Mouse (Mus musculus): ENCODE results near the gene Gm20532. TPM values are rescaled to one million over a fixed set of nuclear protein-coding genes. Genes with fewer than 3 reads are reported as not detected.

Gene Gm20532
- polyA plus RNA-seq, 1 experiment = not detected

GRCm38 (mm10) chr2:26575378-26575777, 11.1 kb upstream of the Gm20532 start:
- Histone ChIP-seq H3K4me1 (ENCODE audit: control insufficient read depth, insufficient read depth, low read length) (no peaks in the 10 kb centered on the region; the same call in 1 of the 2 replicates), H3K4me3 (replicated peaks; ENCODE audit: control insufficient read depth, low read depth, low read length) (no peak overlapping the region), H3K27ac (ENCODE audit: control insufficient read depth, insufficient read depth, low read depth, low read length, poor library complexity) (no peak overlapping the region)
- WGBS = 73% methylated on average over 1 of the region's 1 CpGs
- TF ChIP-seq POLR2A (IDR thresholded peaks at IDR 0.05; ENCODE audit: borderline replicate concordance, control insufficient read depth, low read depth, low read length) (no peak), CTCF (IDR thresholded peaks at IDR 0.05; ENCODE audit: control insufficient read depth, insufficient read depth, low read length) (no peak)

- no peak overlapping the region for H3K27ac ChIP-seq (ENCODE audit: control insufficient read depth, insufficient read depth, low read depth, low read length, poor library complexity)
- 57% methylated on average over 4 of the region's 4 CpGs for WGBS
- TF ChIP-seq POLR2A (IDR thresholded peaks at IDR 0.05; ENCODE audit: borderline replicate concordance, control insufficient read depth, low read depth, low read length) (no peak), CTCF (IDR thresholded peaks at IDR 0.05; ENCODE audit: control insufficient read depth, insufficient read depth, low read length) (no peak)
- H3K4me3 ChIP-seq (replicated peaks; ENCODE audit: control insufficient read depth, low read depth, low read length) = no peak overlapping the region
- no peaks in the 10 kb centered on the region; the same call in 1 of the 2 replicates for H3K4me1 ChIP-seq (ENCODE audit: control insufficient read depth, insufficient read depth, low read length)
These were observed 10.6 kb upstream of the Gm20532 start for GRCm38 (mm10) chr2:26575865-26576264.

DNA sequence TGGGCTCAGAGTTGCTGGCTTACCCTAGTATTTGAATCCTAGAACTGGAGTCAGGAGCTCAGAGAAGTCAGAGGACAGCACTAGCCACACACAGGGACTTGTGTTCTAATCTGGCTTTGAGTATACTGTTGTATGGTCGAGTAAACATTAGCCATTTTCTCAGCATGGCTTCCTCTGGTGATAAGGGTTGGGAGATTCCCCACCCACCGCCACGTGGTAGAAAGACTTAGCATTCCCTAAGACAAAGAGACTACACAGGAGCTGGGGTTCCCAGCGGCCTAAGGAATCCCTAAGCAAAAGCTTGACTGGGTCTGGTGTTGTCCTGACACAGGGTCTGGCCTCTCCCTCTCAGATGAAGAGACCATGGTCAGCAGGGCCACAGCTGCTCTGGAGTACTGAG, 10.0 kb upstream of the Gm20532 start:
- 58% methylated on average over 4 of the region's 4 CpGs for WGBS
- H3K4me3 ChIP-seq (replicated peaks; ENCODE audit: control insufficient read depth, low read depth, low read length) = no peak overlapping the region

GRCm38 (mm10) chr2:26578369-26578768, 8.1 kb upstream of the Gm20532 start:
- H3K4me3 ChIP-seq (replicated peaks; ENCODE audit: control insufficient read depth, low read depth, low read length) = no peak overlapping the region
- WGBS = 3% methylated on average over 6 of the region's 6 CpGs
- no peaks in the 10 kb centered on the region; the same call in 1 of the 2 replicates for H3K4me1 ChIP-seq (ENCODE audit: control insufficient read depth, insufficient read depth, low read length)
- H3K27ac ChIP-seq (ENCODE audit: control insufficient read depth, insufficient read depth, low read depth, low read length, poor library complexity) = 0 out of 2 replicates have a peak overlapping the region, but pooled peaks have one; percentile 28
- TF ChIP-seq CTCF (IDR thresholded peaks at IDR 0.05; ENCODE audit: control insufficient read depth, insufficient read depth, low read length) = no peak
- no peak for TF ChIP-seq POLR2A (IDR thresholded peaks at IDR 0.05; ENCODE audit: borderline replicate concordance, control insufficient read depth, low read depth, low read length)

More for the DNA sequence above, 10.0 kb upstream of the Gm20532 start:
- TF ChIP-seq POLR2A (IDR thresholded peaks at IDR 0.05; ENCODE audit: borderline replicate concordance, control insufficient read depth, low read depth, low read length) = no peak
- no peak for TF ChIP-seq CTCF (IDR thresholded peaks at IDR 0.05; ENCODE audit: control insufficient read depth, insufficient read depth, low read length)
- no peaks in the 10 kb centered on the region; the same call in 1 of the 2 replicates for H3K4me1 ChIP-seq (ENCODE audit: control insufficient read depth, insufficient read depth, low read length)
- H3K27ac ChIP-seq (ENCODE audit: control insufficient read depth, insufficient read depth, low read depth, low read length, poor library complexity) = no peak overlapping the region

GRCm38 (mm10) chr2:26579714-26580113, 6.7 kb upstream of the Gm20532 start, which contains the start of gene Egfl7:
Gene Egfl7 (plus strand): TSS chr2:26580014.
- Histone ChIP-seq H3K27ac (ENCODE audit: control insufficient read depth, insufficient read depth, low read depth, low read length, poor library complexity) (no peak within 1 kb of the TSS), H3K4me3 (replicated peaks; ENCODE audit: control insufficient read depth, low read depth, low read length) (no peak within 1 kb of the TSS), H3K4me1 (ENCODE audit: control insufficient read depth, insufficient read depth, low read length) (no peaks in the 10 kb centered on the region)
- TF ChIP-seq POLR2A (IDR thresholded peaks at IDR 0.05; ENCODE audit: borderline replicate concordance, control insufficient read depth, low read depth, low read length) (no peak), CTCF (IDR thresholded peaks at IDR 0.05; ENCODE audit: control insufficient read depth, insufficient read depth, low read length) (no peak)
- 100% methylated on average over 1 of the region's 1 CpGs for WGBS

GRCm38 (mm10) chr2:26580751-26581150, 5.7 kb upstream of the Gm20532 start:
- Histone ChIP-seq H3K4me3 (replicated peaks; ENCODE audit: control insufficient read depth, low read depth, low read length) (no peak overlapping the region), H3K4me1 (ENCODE audit: control insufficient read depth, insufficient read depth, low read length) (no peaks in the 10 kb centered on the region), H3K27ac (ENCODE audit: control insufficient read depth, insufficient read depth, low read depth, low read length, poor library complexity) (no peak overlapping the region)
- TF ChIP-seq CTCF (IDR thresholded peaks at IDR 0.05; ENCODE audit: control insufficient read depth, insufficient read depth, low read length) (no peak), POLR2A (IDR thresholded peaks at IDR 0.05; ENCODE audit: borderline replicate concordance, control insufficient read depth, low read depth, low read length) (no peak)
- 30% methylated on average over 5 of the region's 5 CpGs for WGBS

DNA sequence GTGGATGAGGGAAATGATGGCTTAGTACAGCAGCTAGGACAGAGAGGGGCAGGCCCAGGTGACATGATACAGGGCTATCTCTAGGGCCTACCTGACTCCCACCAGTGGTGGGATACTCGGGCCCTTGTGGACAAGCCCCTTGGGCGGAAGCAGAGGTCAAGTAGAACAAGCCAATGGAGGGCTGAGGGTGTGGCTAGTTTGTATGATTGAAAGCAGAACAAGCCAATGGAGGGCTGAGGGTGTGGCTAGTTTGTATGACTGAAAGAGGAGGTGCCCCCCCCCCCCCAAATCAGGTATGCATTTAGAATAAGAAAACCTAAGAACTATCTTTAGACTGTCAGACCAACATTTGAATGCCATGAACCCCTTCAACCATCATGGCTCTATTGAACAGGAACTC, 4.2 kb upstream of the Gm20532 start:
- H3K4me3 ChIP-seq (replicated peaks; ENCODE audit: control insufficient read depth, low read depth, low read length) = no peak overlapping the region
- no peak overlapping the region for H3K27ac ChIP-seq (ENCODE audit: control insufficient read depth, insufficient read depth, low read depth, low read length, poor library complexity)
- 52% methylated on average over 2 of the region's 2 CpGs for WGBS
- TF ChIP-seq POLR2A (IDR thresholded peaks at IDR 0.05; ENCODE audit: borderline replicate concordance, control insufficient read depth, low read depth, low read length) = no peak
- no peak for TF ChIP-seq CTCF (IDR thresholded peaks at IDR 0.05; ENCODE audit: control insufficient read depth, insufficient read depth, low read length)
- H3K4me1 ChIP-seq (ENCODE audit: control insufficient read depth, insufficient read depth, low read length) = 0 out of 2 replicates have a peak, but pooled peaks cover 2% of the 10 kb centered on the region

DNA sequence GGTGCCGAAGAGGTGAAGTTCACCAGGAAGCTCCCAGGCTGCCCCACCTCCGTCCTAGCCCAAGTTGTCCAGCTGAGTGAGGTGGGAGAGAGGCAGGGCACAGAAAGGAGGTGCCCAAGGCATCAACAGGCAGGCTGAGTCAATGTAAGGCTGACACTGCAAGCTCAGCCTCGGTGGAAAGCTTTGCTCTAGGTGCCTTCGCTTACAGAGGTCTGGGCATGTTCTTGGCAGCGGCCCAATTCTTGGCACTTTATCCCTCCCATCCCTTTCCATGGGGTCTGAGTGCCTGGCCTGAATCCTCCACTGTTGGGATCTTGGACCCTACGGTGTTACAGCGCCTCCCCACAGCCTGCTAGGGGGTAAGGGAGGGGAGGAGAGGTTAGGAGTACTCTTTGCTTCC, 3.7 kb upstream of the Gm20532 start:
- 57% methylated on average over 7 of the region's 7 CpGs for WGBS
- TF ChIP-seq POLR2A (IDR thresholded peaks at IDR 0.05; ENCODE audit: borderline replicate concordance, control insufficient read depth, low read depth, low read length) (no peak), CTCF (IDR thresholded peaks at IDR 0.05; ENCODE audit: control insufficient read depth, insufficient read depth, low read length) (no peak)
- H3K4me3 ChIP-seq (replicated peaks; ENCODE audit: control insufficient read depth, low read depth, low read length) = no peak overlapping the region
- no peak overlapping the region for H3K27ac ChIP-seq (ENCODE audit: control insufficient read depth, insufficient read depth, low read depth, low read length, poor library complexity)
- H3K4me1 ChIP-seq (ENCODE audit: control insufficient read depth, insufficient read depth, low read length) = 0 out of 2 replicates have a peak, but pooled peaks cover 2% of the 10 kb centered on the region

GRCm38 (mm10) chr2:26583640-26584039, 2.8 kb upstream of the Gm20532 start:
- Histone ChIP-seq H3K4me1 (ENCODE audit: control insufficient read depth, insufficient read depth, low read length) (0 out of 2 replicates have a peak, but pooled peaks cover 2% of the 10 kb centered on the region), H3K27ac (ENCODE audit: control insufficient read depth, insufficient read depth, low read depth, low read length, poor library complexity) (no peak overlapping the region), H3K4me3 (replicated peaks; ENCODE audit: control insufficient read depth, low read depth, low read length) (no peak overlapping the region)
- 22% methylated on average over 11 of the region's 11 CpGs for WGBS
- TF ChIP-seq CTCF (IDR thresholded peaks at IDR 0.05; ENCODE audit: control insufficient read depth, insufficient read depth, low read length) (no peak), POLR2A (IDR thresholded peaks at IDR 0.05; ENCODE audit: borderline replicate concordance, control insufficient read depth, low read depth, low read length) (no peak)
